Mouse (Mus musculus) forebrain, embryonic 13.5 days (tissue): ENCODE results near the gene Gprc5c. TPM values are rescaled to one million over a fixed set of nuclear protein-coding genes. Genes with fewer than 3 reads are reported as not detected.
A peak's percentile ranks its signal among the peaks of the same experiment; 100 is the strongest.

ENCODE experiments used
- ATAC-seq: fragments of 200-750 bp; cut with Nextera tagmentation; 2 replicates; pipeline ENCODE4 v1.8.0; 2017
- H3K27ac ChIP-seq: fragments of 300-500 bp; sonication (generic); 2 replicates; pipeline ENCODE4 v1.5.1; 2015; ENCODE audit warnings: inconsistent platforms, mild to moderate bottlenecking, moderate library complexity
- H3K27me3 ChIP-seq: fragments of 300-500 bp; sonication (generic); 2 replicates; pipeline ENCODE4 v1.6.1; 2015; ENCODE audit warnings: mild to moderate bottlenecking, inconsistent platforms
- H3K36me3 ChIP-seq: fragments of 300-500 bp; sonication (generic); 2 replicates; pipeline ENCODE4 v1.6.1; 2015; ENCODE audit warnings: mild to moderate bottlenecking, inconsistent platforms; ENCODE audit not compliant: poor library complexity, severe bottlenecking
- H3K4me1 ChIP-seq: fragments of 300-500 bp; sonication (generic); 2 replicates; pipeline ENCODE4 v1.6.1; 2015; ENCODE audit warnings: inconsistent platforms
- H3K4me2 ChIP-seq: fragments of 300-500 bp; sonication (generic); 2 replicates; pipeline ENCODE4 v1.6.1; 2015; ENCODE audit warnings: inconsistent platforms, mild to moderate bottlenecking, moderate library complexity
- H3K4me3 ChIP-seq: fragments of 300-500 bp; sonication (generic); 2 replicates; pipeline ENCODE4 v1.5.1; 2015; ENCODE audit warnings: mild to moderate bottlenecking, inconsistent platforms
- H3K9ac ChIP-seq: fragments of 300-500 bp; sonication (generic); 2 replicates; pipeline ENCODE4 v1.6.1; 2015; ENCODE audit warnings: mild to moderate bottlenecking, inconsistent platforms
- H3K9me3 ChIP-seq: fragments of 300-500 bp; sonication (generic); replicated peaks from 2 replicates; pipeline ENCODE4 v1.6.1; 2016; ENCODE audit warnings: inconsistent platforms
- WGBS: fragments of 180-500 bp; shearing (Covaris S2); methylation state at CpG from one replicate; pipeline ENCODE4 v1.1.7; 2015; 5-methylcytosine and 5-hydroxymethylcytosine counted together
- polyA plus RNA-seq: library from polyadenylated mRNA; unstranded; fragments of >200 nt; fragmentation: Nextera tagmentation; extraction: Ambion mirVana; gene quantifications from 2 replicates; pipeline ENCODE4 v1.2.1, GENCODE M21; 2015

Gene Gprc5c
- 4.6 and 5.0 TPM in 2 replicates for polyA plus RNA-seq

DNA sequence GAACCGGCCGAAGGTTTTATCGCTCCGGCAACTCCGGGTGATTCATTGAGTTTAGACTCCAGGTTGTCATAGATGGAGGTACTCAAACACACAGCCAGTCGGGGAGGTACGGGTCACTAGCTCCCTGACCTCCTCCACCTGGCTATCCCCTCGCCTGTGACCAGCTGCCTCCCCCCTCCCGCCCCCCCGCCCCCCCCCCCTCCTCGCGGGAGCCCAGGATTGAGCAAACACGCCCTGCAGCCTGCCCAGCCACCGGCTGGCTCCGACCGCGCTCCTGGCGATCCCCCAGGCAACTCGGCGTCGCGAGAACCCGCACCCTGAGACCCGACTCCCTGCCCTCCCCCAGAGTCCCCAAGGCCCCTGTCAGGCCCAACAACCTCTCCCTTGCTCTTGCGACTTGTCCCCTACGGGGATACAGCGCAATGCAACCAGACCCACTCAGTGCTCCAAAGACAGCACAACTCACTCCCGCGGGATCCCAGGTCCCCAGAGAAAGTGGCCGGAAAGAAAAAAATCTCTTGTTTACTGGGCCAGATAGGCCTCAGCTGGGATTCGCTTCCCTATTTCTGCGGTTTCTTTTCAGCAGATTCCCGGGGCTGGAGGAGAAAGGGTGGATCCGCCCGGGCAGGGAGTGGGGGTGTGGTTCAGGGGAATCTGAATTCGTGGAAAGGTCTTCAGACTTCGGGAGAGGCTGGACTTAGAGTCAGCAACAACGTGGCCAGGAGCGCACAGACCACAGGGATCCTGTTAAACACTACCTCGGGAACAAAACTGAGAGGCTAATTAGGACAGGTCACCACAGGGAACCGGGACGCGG lies at the start of gene Gprc5c:
Gprc5c (plus strand) TSS at position 701 of the 817 bp plus-strand sequence.
- H3K36me3 ChIP-seq, result no peaks in the 10 kb centered on the region
- peak within 1 kb of the TSS; percentile 64 for H3K4me3 ChIP-seq
- no peak; the same call in 1 of the 2 replicates for ATAC-seq
- H3K4me2 ChIP-seq, result peak within 1 kb of the TSS; percentile 98
- no peak within 1 kb of the TSS for H3K27ac ChIP-seq
- under 1% methylated on average over 27 of the region's 43 CpGs for WGBS
- peak within 1 kb of the TSS; percentile 66 for H3K9ac ChIP-seq
- peaks cover 29% of the 10 kb centered on the region for H3K4me1 ChIP-seq
- H3K27me3 ChIP-seq, result peaks cover 65% of the 10 kb centered on the region
- H3K9me3 ChIP-seq, result no peaks in the 10 kb centered on the region

DNA sequence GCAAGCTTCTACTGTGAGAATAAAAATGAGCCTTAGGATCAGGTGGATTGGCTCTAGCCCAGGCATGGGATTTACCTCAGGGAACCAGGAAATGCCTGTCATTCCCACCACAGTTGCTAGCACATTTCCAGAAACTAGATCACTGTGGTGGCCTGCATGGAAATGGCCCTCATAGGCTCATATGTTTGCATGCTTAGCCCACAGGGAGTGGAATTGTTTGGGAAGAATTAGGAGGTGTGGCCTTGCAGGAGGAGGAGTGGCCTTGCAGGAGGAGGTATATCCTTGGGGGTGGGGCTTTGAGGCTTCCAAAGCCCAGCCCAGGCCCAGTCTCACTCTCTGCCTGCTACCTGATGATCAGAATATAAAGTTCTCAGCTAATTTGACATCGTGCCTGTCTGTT lies 49.0 kb upstream of the Gprc5c start:
- Histone ChIP-seq H3K36me3 (no peaks in the 10 kb centered on the region), H3K9me3 (0 out of 2 replicates have a peak, but pooled peaks cover 5% of the 10 kb centered on the region), H3K27ac (no peak overlapping the region), H3K4me2 (no peak overlapping the region), H3K4me3 (no peak overlapping the region), H3K9ac (no peak overlapping the region), H3K4me1 (peaks cover 36% of the 10 kb centered on the region), H3K27me3 (no peaks in the 10 kb centered on the region)
- no peak for ATAC-seq
- WGBS, result 90% methylated on average over 1 of the region's 1 CpGs

DNA sequence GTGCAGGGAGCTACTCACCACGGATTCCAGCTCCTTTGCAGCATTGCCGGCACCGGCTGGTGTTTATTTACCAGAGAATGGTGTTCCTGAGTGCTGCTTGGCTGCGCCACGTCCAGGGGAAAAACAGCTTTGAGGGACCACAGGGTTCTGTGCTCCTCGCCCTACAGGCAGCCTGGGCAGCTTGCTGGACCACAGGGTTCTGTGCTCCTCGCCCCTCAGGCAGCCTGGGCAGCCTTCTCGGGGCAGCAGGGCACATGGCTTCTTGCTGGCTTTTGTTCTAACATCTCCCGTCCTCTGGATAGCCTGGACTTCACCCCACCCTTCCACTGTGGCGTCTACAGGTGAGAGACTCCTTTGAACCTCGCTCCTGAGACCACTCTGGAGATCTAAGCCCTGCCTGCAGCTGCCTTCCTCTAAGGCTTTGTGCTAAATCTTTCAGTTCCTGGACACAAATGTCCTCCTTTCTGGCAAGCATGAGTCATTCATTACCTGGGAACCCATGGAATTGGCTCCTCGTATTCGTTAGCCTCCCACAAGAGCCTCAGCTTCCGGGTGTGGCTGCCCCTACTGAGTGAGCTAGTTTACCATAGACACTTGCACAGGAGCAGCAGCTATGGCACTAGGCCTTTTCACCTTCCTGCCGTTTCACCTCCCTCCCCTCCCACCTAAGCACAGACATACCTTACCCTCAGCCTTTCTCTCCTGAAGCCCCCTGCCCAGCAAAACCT lies 48.2 kb upstream of the Gprc5c start:
- WGBS, result 64% methylated on average over 15 of the region's 15 CpGs

DNA sequence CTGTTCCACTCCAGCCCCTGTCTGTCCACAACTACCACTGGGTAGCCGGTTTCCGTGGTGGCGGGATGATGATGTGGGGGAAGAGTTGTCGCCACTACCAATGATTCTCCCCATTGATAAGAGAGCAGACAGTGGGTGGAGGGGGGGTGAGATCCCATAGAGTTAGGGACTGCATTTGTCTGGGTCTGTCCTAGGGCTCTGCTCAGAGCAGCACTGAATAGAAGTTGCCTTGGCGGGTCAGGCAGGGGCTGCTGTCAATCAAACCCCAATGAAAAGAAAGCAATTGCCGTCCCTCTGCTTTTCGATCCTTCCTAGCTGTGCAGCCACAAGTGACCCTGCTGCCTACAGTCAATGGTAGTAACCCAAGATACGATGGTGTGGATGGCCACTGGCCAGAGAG lies 47.0 kb upstream of the Gprc5c start:
- WGBS, result 18% methylated on average over 8 of the region's 8 CpGs
- Histone ChIP-seq H3K27me3 (no peaks in the 10 kb centered on the region), H3K4me1 (peaks cover 47% of the 10 kb centered on the region), H3K9ac (no peak overlapping the region), H3K27ac (no peak overlapping the region), H3K36me3 (no peaks in the 10 kb centered on the region), H3K4me3 (no peak overlapping the region), H3K4me2 (no peak overlapping the region), H3K9me3 (0 out of 2 replicates have a peak, but pooled peaks cover 5% of the 10 kb centered on the region)
- no peak for ATAC-seq

More for the DNA sequence above, 48.2 kb upstream of the Gprc5c start:
- Histone ChIP-seq H3K27ac (no peak overlapping the region; the same call in 1 of the 2 replicates), H3K4me3 (no peak overlapping the region), H3K27me3 (no peaks in the 10 kb centered on the region), H3K4me2 (no peak overlapping the region), H3K36me3 (no peaks in the 10 kb centered on the region), H3K9ac (peak overlapping the region; percentile 16; the same call in 1 of the 2 replicates), H3K9me3 (0 out of 2 replicates have a peak, but pooled peaks cover 5% of the 10 kb centered on the region), H3K4me1 (peaks cover 39% of the 10 kb centered on the region)
- no peak for ATAC-seq

DNA sequence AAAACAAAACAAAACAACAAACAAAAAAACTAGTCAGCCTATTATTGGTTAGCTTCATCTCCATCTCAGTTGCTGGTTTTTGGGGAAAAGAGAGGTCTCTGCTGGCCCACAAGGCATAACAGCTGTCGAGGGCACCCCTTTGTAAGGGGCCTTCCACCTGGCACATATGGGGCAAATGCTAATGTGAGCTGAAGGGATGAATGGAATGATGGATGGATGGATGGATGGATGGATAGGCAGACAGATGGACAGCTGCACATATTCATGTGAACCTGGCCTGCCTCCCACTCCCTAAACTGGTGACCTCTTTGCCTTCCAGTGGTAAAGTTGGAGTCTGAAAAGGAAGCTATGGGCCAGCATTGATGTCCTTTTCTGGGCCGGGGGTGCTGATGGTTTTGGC lies 43.9 kb upstream of the Gprc5c start:
- Histone ChIP-seq H3K9me3 (no peaks in the 10 kb centered on the region), H3K4me1 (peaks cover 47% of the 10 kb centered on the region), H3K4me3 (no peak overlapping the region), H3K36me3 (no peaks in the 10 kb centered on the region), H3K9ac (no peak overlapping the region), H3K27ac (peak overlapping the region; percentile 49; the same call in 1 of the 2 replicates), H3K27me3 (no peaks in the 10 kb centered on the region), H3K4me2 (no peak overlapping the region)
- 57% methylated on average over 2 of the region's 2 CpGs for WGBS
- peak; percentile 14; the same call in 1 of the 2 replicates for ATAC-seq

DNA sequence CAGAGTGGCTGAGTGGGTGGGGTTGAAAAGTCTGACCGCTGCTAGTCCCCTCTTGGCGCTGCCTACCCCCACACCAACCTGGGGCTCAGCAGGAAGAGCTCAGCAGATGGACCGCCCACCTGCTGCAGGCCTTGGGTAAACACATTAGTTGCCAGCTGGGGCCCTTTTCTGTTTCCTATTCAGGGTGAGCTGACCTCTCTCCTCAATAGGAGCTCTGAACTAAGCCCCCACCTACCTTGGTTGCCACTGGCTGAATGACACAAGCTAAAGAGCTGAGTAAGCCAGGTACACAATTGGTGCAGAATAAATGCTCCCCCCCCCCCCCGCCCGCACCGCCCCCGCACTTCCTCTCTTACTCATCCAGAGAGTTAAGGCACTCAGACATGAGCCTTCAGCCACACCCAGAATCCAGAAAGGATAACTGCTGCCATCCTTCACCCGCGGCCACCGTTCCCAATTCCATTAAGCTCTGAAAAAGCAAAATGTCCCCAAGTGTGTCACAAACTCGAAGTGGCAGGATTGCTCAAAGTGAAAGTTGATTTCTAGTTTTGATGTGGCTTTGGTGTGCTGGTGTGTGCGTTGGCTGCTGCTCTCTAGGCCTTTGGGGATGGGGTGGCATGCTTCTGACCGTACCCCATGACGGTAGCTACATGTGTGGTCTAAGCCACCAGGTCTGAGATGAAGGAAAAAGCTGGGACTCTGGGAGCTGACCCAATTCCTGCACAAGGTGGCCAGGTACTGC lies 43.1 kb upstream of the Gprc5c start:
- no peaks in the 10 kb centered on the region for H3K27me3 ChIP-seq
- no peaks in the 10 kb centered on the region for H3K9me3 ChIP-seq
- peak overlapping the region; percentile 49; the same call in 1 of the 2 replicates for H3K27ac ChIP-seq
- H3K36me3 ChIP-seq, result no peaks in the 10 kb centered on the region
- WGBS, result 15% methylated on average over 14 of the region's 14 CpGs
- H3K4me1 ChIP-seq, result peaks cover 42% of the 10 kb centered on the region
- no peak overlapping the region for H3K9ac ChIP-seq
- H3K4me2 ChIP-seq, result no peak overlapping the region
- no peak overlapping the region for H3K4me3 ChIP-seq
- 0 out of 2 replicates have a peak, but pooled peaks have one; percentile 29 for ATAC-seq

DNA sequence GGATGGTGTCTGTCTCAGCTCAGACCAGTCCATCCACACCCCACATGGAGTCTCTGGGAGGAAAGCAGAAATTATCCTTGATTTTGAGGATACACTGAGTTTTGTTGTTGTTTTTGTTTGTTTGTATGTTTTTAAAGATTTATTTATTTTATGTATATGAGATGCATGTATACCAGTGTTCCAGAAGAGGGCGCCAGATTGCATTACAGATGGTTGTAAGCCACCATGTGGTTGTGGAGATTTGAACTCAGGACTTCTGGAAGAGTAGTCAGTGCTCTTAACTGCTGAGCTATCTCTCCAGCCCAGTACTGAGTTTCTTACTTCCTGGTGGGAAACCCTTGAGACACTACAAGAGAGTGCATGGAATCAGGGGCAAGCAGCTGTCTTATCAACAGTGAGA lies 41.6 kb upstream of the Gprc5c start:
- no peak overlapping the region for H3K27ac ChIP-seq
- WGBS, result 77% methylated on average over 1 of the region's 1 CpGs
- ATAC-seq, result no peak
- H3K4me3 ChIP-seq, result no peak overlapping the region
- H3K27me3 ChIP-seq, result no peaks in the 10 kb centered on the region
- H3K4me2 ChIP-seq, result no peak overlapping the region
- H3K36me3 ChIP-seq, result no peaks in the 10 kb centered on the region
- H3K9me3 ChIP-seq, result no peaks in the 10 kb centered on the region
- H3K4me1 ChIP-seq, result peaks cover 28% of the 10 kb centered on the region
- H3K9ac ChIP-seq, result no peak overlapping the region

DNA sequence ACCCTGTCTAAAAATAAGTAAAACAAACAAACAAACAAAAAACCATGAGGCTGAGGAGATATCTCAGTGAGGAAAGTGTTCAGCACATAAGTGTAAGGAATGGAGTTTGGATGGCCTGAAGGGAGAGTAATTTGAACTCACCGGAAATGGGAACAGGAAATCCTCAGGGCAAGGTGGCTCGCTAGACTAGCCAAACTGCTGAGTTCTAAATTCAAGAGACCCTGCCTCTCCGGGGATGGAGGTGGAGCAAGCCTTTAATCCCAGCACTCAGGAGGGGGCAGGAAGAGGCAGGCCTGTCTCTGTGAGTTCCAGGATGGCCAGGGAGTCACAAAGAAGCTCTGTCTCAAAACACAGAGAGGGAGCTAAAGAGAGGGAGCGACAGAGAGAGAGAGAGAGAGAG lies 40.6 kb upstream of the Gprc5c start:
- H3K9ac ChIP-seq, result no peak overlapping the region

DNA sequence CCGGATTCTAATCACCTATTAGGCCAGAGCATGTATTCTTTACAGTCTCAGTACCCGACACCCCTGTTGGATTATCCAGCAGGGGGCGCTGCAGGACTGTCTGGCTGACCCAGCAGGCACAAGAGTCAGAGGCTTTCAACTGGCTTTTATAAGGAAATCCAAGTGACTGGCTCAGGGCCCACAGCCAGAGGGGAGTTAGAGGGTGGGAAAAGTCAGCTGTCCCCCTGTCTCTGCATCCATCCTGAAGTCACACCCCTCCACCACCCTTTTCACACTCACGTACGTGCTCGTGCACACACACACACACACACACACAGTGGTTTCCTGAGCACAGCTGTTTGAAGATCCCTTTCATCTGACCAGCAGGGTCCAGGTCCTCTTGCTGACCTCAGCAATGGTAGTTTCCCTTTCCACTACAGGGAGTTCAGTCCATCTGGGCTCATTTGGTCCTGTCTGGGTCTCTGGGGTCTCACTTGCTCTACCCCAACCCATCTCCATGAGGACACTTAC lies 38.2 kb upstream of the Gprc5c start:
- Histone ChIP-seq H3K27me3 (no peaks in the 10 kb centered on the region), H3K4me3 (no peak overlapping the region), H3K4me2 (no peak overlapping the region), H3K27ac (no peak overlapping the region), H3K9ac (no peak overlapping the region), H3K36me3 (no peaks in the 10 kb centered on the region), H3K9me3 (no peaks in the 10 kb centered on the region), H3K4me1 (peaks cover 8% of the 10 kb centered on the region)
- 16% methylated on average over 6 of the region's 6 CpGs for WGBS
- ATAC-seq, result peak; percentile 55

More for the DNA sequence above, 40.6 kb upstream of the Gprc5c start:
- Histone ChIP-seq H3K4me2 (no peak overlapping the region), H3K36me3 (no peaks in the 10 kb centered on the region), H3K4me1 (peaks cover 24% of the 10 kb centered on the region), H3K9me3 (no peaks in the 10 kb centered on the region), H3K27ac (no peak overlapping the region), H3K27me3 (no peaks in the 10 kb centered on the region), H3K4me3 (no peak overlapping the region)
- 23% methylated on average over 4 of the region's 4 CpGs for WGBS
- no peak for ATAC-seq

DNA sequence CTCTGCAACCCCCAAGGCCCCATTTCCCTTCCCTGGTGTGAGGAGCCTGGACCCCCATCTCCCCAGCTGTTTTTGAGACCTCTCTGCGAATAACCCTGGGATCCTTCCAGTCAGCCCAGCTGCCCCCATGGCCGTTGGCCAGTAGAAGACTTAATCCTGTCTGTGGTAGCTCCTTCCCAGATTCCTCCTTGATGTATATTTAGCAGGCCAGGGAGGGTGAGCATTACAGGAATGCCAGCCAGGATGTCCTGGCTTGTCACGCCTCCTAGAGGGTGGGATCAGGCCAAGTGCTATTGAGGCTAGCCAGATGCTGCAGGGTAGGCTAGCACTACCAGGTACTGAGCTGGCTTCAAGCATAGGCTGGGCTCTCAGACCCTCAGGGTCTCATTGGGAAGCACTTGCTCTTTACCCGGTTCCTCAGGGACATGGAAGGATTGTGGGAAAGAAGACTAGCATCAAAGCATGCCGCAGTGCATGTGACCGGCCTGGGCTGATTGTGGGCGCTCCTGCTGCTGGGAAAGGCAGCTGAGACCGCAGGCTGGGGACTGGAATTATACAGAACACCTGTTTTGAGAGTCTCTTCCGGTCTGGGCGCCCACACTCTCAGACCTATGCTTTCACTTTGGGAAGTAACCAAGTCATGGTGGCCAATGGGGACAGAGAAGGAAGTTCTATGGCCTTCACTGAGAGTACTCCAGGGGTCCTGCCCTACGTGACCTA lies 35.9 kb upstream of the Gprc5c start:
- Histone ChIP-seq H3K9ac (no peak overlapping the region), H3K4me1 (peaks cover 3% of the 10 kb centered on the region; the same call in 1 of the 2 replicates), H3K4me2 (no peak overlapping the region), H3K9me3 (no peaks in the 10 kb centered on the region), H3K4me3 (no peak overlapping the region), H3K27ac (no peak overlapping the region), H3K27me3 (no peaks in the 10 kb centered on the region), H3K36me3 (no peaks in the 10 kb centered on the region)
- WGBS, result 79% methylated on average over 11 of the region's 11 CpGs
- no peak for ATAC-seq

DNA sequence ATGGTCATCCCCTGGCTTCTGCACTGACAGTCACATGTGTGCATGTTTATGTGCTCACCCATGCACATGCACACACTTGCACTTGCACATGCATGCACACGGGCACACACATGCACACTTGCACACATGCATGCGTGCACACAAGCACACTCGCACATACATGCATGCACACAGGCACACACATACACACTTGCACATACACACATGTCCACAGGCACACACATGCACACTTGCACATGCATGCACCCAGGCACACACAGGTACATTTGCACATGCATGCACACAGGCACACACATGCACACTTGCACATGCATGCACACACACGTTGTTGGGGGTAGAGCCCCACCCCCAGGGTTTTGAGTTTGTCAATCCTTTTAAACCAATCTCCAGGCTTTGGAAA lies 34.0 kb upstream of the Gprc5c start:
- no peak for ATAC-seq
- no peak overlapping the region for H3K4me3 ChIP-seq
- no peak overlapping the region for H3K4me2 ChIP-seq

More for the DNA sequence above, 34.0 kb upstream of the Gprc5c start:
- H3K27ac ChIP-seq, result no peak overlapping the region
- no peaks in the 10 kb centered on the region for H3K9me3 ChIP-seq
- H3K27me3 ChIP-seq, result no peaks in the 10 kb centered on the region
- 87% methylated on average over 4 of the region's 4 CpGs for WGBS
- no peak overlapping the region for H3K9ac ChIP-seq
- H3K4me1 ChIP-seq, result peaks cover 3% of the 10 kb centered on the region; the same call in 1 of the 2 replicates
- H3K36me3 ChIP-seq, result no peaks in the 10 kb centered on the region
